Mouse (Mus musculus): Measurements from ENCODE around the gene Kazn.

The Kazn gene

DNA sequence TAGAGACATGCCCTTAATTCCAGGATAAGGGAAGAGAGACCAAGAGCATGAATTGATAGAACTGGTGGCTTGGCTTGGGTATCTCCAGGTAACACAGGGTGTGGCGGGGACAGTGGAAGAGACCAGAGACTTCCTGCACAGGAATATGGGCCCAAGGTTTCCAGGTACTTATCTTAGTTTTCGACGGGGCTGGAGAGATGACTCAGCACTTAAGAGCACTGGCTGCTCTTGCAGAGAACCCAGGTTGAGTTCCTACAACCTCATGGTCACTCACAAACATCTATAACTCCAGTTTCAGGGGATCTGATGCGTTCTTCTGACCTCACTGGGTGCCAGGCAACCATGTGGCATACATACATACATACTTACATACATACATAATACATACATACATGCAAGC lies 3.0 kb upstream of the Kazn start:
- no peak for DNase-seq (ENCODE audit: low spot score)

DNA sequence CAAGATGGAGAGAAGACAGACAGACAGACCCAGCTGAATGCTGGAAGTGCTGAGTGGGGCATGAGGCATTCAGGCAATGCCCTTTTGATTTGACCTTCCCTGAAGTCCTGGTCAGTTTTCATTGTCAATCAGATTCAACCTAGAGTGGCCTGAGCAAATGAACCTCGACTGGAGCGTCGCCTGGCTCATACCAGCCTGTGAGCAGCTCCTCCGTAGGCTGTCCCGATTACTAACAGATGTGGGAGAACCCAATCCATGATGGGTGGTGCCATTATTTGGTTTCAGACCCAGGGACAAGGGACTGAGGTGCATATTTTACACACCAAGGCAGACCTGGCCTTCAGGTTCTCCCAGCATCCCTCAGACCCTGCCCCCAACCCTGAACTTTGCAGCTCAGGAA lies 1.7 kb upstream of the Kazn start:
- DNase-seq (ENCODE audit: low spot score) = no peak

- no peak for DNase-seq (ENCODE audit: low spot score)
These were observed 538 bp downstream of the Kazn start for GRCm38 (mm10) chr4:142238486-142239239.

GRCm38 (mm10) chr4:142238041-142238440 lies 1.2 kb downstream of the Kazn start:
- DNase-seq (ENCODE audit: low spot score) = no peak

GRCm38 (mm10) chr4:142236681-142237080 lies 2.5 kb downstream of the Kazn start:
- no peak for DNase-seq (ENCODE audit: low spot score)

DNA sequence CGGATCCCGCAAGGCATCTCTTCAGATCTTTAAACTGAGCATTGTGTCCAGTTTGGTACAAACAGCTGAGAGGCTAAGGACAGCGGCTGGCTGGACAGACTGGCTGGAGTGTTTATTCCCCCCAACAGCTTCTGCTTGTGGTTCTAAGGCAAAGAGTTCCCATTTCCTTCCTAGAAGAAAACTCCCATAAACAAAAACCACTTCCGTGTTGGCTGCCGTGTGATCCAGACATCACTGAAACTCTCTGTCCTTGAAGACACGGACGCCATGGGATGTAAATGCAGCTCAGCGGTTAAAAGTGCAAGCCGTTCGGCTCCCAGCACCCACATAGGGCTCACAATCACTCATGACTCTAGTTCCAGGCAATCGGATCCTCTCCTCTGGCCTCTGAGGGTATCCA lies 3.8 kb downstream of the Kazn start:
- no peak for DNase-seq (ENCODE audit: low spot score)

DNA sequence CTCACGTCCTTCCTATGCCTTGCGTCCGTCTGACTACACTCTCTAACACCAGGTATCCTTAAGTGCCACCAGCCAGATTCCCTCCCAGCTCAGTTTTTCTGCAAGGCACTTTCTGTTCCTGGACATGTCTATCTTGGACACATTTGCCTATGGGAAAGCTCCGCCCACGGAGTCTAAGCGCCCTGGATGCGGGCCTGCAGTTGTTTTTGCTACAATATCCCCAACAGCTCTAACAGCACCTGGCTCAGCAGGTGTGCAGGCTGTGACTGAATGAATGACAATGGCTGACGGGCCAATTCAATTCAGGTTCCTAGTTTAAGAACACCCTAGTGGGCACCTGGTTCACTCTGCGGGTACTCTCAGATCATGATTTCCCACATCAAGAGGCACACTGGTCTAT lies 4.4 kb downstream of the Kazn start:
- DNase-seq (ENCODE audit: low spot score) = no peak

- no peak for DNase-seq (ENCODE audit: low spot score)
These were observed 10.2 kb downstream of the Kazn start for GRCm38 (mm10) chr4:142228821-142229575.

DNA sequence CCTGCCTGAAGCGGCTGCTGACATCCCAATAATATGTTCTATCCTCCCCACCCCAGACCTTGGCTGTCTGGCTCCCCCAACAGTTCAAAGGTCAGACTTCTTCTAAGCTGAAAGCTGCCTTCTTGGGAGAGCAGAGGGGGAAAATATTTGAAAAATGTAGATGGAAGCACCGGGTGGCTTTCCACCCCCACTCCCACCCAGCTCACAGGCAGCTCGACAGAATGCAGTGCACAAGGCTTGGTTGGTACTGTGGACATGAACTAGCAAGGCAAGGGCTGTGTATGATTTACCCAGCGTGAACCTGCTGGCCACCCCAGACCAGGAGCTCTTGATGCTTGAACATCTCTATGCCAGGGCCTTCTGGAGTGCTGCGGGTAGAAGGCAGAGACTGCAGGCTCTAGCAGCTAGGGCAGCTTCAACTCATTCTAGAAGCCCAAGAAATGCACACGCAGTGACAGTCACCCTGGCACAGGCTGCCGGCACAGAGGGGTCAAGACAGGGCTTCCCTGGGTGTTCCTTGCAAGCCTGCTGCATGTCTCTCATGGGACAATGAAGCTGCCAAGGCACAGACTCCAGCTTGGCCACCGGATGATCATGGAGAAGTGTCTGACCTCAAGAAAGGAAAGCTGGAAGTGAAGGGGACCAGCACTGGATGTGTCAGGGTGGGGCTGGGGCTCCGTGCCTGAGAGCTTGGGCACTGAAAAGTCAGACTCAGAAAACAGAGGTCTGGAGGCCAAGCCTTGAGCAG lies 15.1 kb downstream of the Kazn start:
- DNase-seq (ENCODE audit: low spot score) = no peak

DNA sequence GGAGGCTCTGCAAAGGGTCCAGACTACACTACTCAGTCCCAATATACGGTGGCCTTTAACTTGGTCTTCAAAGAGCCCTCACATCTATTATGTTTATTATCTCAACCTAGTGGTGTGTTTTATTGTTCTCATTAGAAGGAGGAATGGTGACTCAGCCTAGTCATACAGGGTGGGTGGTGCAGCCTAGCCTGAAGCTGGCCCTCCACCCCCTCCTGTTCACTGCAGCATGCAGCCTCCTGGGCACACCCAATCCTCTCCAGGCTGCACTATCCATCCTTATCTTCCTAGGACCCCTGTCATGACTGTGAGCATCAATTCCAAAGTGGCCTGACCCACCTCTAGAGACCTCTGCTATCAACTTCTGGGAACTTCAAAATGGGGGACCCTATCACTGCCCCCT lies 16.8 kb downstream of the Kazn start:
- no peak for DNase-seq (ENCODE audit: low spot score)

- no peak for DNase-seq (ENCODE audit: low spot score)
These were observed 17.5 kb downstream of the Kazn start for GRCm38 (mm10) chr4:142221757-142222072.

- DNase-seq (ENCODE audit: low spot score) = no peak
These were observed 18.0 kb downstream of the Kazn start for GRCm38 (mm10) chr4:142221025-142221756.

DNA sequence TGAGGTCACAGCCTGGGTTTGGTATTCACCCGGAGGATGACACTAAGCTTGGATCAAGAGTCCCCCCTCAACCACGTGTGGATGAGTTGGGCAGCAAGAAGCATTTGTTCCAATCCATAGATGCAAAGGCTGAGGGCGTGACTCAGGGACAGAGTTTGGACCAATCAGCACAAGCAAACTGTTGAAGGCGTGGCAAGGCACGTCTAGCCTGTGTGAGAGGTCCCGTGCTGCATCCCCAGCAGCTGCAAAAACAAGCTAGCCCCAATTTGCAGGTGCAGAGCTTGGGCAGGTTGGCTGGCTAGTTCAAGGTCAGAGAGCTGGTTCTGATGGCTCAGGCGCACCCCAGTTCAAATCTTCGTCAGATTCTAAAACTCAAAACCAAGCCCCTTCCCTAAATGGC lies 20.2 kb downstream of the Kazn start:
- DNase-seq (ENCODE audit: low spot score) = no peak

DNA sequence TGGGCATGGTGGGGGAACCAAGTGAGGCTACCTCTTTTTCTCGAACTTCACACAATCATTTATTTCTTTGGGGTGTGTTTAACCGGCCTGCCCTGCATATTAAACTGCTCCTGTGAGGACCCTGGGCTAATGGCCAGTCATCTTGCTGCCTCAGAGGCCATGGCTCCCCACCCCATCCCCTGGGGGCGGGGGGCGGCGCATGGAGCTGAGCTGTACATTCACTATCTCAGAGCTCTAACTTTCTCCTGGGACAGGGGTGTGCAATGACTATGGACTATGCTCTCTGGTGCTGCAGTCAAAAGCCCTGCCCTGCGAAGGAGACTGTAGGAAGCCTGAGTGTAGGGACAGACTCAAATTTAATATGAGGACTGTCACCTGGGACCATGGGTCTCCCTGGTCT lies 22.2 kb downstream of the Kazn start:
- no peak for DNase-seq (ENCODE audit: low spot score)

- DNase-seq (ENCODE audit: low spot score) = no peak
These were observed 23.4 kb downstream of the Kazn start for GRCm38 (mm10) chr4:142215760-142216159.

GRCm38 (mm10) chr4:142214532-142214931 lies 24.7 kb downstream of the Kazn start:
- no peak for DNase-seq (ENCODE audit: low spot score)

DNA sequence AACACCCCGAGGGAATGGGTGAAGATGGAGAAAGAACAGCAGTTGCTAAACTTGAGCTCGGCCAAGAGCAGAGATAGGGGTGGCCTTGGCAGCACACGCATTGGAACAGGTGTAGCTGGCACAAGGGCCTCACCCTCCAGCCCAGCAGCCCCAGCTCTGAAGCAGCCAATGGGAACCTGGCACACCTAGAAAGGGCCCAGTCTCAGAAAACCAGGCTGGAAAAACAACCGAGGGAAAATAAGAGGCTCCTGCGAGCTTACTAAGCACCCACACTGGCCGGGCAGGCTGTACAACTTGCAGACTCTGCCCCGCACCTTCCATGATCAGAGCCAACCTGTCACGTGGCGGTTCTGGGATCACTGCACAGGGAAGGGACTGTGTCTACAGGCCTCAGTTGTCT lies 26.8 kb downstream of the Kazn start:
- no peak for DNase-seq (ENCODE audit: low spot score)

DNA sequence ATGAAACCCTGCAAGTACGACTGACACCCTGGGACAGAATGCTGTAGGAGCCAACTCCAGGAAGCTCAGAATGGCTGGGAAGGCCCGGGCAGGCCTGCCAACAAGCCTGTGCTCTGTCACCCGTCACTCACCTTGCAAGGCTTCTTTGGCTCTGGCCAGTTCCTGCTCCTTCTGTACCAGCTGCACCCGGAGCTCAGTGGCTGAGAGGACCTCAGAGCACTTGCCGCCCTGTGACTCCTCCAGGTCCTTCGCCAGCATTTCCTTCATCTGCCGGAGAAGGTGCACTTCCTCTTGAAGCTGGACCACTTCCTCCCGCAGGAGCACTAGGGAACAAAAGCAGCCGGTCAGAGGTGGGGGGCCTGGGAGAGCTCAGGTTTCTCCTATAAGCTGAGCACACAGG lies 29.3 kb downstream of the Kazn start:
- DNase-seq (ENCODE audit: low spot score) = no peak

- no peak for DNase-seq (ENCODE audit: low spot score)
These were observed 29.7 kb downstream of the Kazn start for GRCm38 (mm10) chr4:142209476-142209875.

DNA sequence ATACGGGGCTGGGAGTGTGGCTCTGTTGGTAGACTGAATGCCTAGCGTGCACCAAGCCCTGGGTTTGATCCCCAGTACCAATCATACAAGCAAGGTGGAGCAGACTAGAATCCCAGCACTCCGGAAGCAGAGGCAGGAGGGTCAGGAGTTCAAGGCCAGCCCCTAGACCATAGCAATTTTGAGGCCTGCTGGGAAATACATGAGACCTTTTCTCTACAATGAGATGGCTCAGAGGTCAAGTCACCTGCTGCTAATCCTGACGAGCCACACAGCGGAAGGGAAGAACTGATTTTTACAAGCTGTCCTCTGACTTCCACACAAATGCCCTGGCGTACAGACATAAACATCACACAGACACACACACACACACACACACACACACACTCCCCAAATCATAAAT lies 33.5 kb downstream of the Kazn start:
- no peak for DNase-seq (ENCODE audit: low spot score)

- DNase-seq (ENCODE audit: low spot score) = no peak
These were observed 42.6 kb downstream of the Kazn start for GRCm38 (mm10) chr4:142196626-142197025.

DNA sequence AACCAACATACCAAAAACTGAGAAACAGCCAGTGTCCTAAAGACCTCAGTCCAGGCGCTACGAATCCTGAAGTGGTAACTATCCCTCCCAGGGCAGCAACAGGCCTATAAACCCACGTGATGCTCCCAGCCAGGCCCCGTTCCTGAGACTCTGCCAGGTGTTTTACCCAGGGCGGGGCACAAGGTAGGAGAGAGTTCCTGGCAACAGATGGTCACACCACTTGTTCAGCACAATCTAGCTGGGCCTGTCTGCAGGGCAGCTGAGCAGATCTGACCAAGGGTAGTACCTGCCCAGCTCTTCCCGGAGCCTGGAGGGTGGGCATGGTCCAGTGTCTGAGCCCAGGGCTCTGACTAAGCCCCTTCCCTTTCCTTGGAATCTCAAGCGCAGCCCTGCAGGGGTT lies 45.4 kb downstream of the Kazn start:
- no peak for DNase-seq (ENCODE audit: low spot score)
